Mouse (Mus musculus) monocyte, adult 5-6 weeks (primary cell): ENCODE measurements around the gene Prox1. TPM values are rescaled to one million over a fixed set of nuclear protein-coding genes. Genes with fewer than 3 reads are reported as not detected.

ENCODE experiments used
- ATAC-seq: fragments of 153-309, 156-312 bp; replicated peaks from 2 replicates; pipeline ENCODE4 v1.8.0; 2017; ENCODE audit warnings: mild to moderate bottlenecking; ENCODE audit not compliant: low TSS enrichment, insufficient number of reproducible peaks, severe bottlenecking, poor library complexity, low FRiP score
- total RNA-seq: library from RNA; stranded (forward); fragments of 200-1000, 200-491, 200-594 nt; gene quantifications from 3 replicates; pipeline ENCODE4 v1.2.3, GENCODE M21; 2017

The Prox1 gene
- total RNA-seq: not detected in 3 replicates

GRCm38 (mm10) chr1:190169911-190170818 is at the start of gene Prox1:
Gene Prox1, minus strand, starts transcription at chr1:190170714.
- no peak for ATAC-seq

DNA sequence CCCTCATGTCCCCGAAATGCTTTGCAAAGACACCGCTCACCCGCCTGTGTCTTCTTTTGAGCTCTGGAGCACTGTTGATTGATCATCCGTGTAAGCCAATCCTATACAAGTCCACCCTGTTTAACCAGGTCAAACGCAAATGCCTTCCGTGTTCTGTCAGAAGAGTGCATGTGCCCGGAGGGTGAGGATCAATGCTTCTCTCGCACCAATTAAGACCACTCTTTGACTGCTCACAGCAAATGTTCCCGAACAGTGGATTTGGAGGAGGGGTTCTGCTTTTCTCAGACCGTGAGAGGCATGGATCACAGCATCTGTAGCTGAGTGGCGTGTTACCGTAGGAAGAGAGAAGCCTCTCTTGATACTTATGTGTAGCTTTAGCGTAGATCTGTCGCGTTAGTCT is 46.1 kb upstream of the Prox1 start:
- no peak for ATAC-seq

DNA sequence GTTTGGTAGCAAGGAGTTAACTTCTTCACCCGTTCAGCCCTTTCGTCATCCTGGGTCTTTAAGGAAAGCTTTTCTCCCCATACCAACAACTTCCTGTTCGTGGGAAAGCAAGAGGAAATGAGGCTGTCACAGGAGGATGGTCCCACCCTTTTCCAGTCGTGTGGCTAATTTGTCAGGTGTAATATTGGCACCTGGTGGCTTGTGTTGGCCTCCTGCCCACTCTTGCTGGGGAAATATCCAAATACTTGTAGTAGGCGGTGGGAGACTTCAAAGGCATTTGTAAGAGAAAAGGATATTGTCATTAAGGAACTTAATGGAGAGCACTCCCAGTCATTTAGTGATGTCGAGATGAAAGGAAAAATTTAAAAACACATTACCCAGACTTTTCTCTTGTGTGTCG is 44.1 kb upstream of the Prox1 start:
- no peak for ATAC-seq

GRCm38 (mm10) chr1:190213175-190213574 is 42.7 kb upstream of the Prox1 start:
- ATAC-seq: no peak

GRCm38 (mm10) chr1:190207246-190207645 is 36.7 kb upstream of the Prox1 start:
- ATAC-seq: no peak

- ATAC-seq: no peak
These were observed 35.2 kb upstream of the Prox1 start for GRCm38 (mm10) chr1:190205691-190206090.

GRCm38 (mm10) chr1:190204378-190205070 is 34.0 kb upstream of the Prox1 start:
- ATAC-seq: no peak

DNA sequence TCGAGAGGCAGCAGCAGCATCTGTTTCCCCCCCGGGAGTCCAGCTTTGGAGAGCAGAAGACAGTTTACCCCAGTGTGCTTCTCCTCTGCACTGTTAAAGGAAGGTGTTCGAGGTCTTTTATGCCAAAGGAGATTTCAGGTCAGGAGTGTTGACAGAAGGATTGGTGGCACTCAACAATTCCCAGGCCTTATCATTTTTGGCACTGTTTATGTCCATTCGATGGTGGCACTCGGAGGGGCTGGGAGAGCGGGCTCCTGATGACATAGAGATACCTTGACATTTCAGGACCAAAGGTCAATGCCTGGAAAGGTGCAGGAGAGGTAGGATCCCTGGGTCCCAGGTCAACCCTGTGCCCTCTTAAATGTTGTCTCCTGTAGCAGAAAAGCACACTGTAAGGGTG is 31.2 kb upstream of the Prox1 start:
- no peak for ATAC-seq

GRCm38 (mm10) chr1:190200996-190201395 is 30.5 kb upstream of the Prox1 start:
- ATAC-seq: no peak

- no peak for ATAC-seq
These were observed 27.7 kb upstream of the Prox1 start for GRCm38 (mm10) chr1:190198247-190198646.

- ATAC-seq: no peak
These were observed 21.5 kb upstream of the Prox1 start for GRCm38 (mm10) chr1:190192011-190192410.

- ATAC-seq: no peak
These were observed 19.9 kb upstream of the Prox1 start for GRCm38 (mm10) chr1:190190231-190190965.

- no peak for ATAC-seq
These were observed 18.6 kb upstream of the Prox1 start for GRCm38 (mm10) chr1:190189125-190189524.

GRCm38 (mm10) chr1:190186336-190186735 is 15.8 kb upstream of the Prox1 start:
- no peak for ATAC-seq

DNA sequence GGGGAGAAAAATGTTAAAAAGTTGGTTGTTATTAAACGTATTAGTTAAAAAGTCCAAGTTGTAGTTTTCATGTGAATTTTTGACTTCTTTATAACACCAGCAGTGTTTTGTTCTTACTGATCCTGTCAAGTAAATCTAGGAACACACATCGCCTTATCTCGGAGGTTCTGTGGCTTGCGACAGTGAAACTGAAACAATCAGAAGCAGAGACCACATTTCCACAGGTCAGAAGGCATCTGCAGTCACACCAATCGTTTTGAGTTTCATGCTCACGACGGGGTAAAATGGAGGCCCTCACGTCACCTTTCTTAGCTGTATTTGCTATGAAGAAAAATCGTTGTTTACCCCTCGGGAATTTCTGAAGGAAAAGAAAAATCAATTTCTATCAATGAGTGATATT is 14.8 kb upstream of the Prox1 start:
- no peak for ATAC-seq

GRCm38 (mm10) chr1:190183574-190183973 is 13.1 kb upstream of the Prox1 start:
- no peak for ATAC-seq

GRCm38 (mm10) chr1:190181765-190182164 is 11.3 kb upstream of the Prox1 start:
- no peak for ATAC-seq

- ATAC-seq: no peak
These were observed 10.3 kb upstream of the Prox1 start for GRCm38 (mm10) chr1:190180861-190181260.

- ATAC-seq: no peak
These were observed 6.4 kb upstream of the Prox1 start for GRCm38 (mm10) chr1:190176961-190177360.
